Mouse (Mus musculus) erythroid progenitor cell, adult 5-6 weeks (primary cell): ENCODE data around the gene Tmem14c. TPM values are rescaled to one million over a fixed set of nuclear protein-coding genes. Genes with fewer than 3 reads are reported as not detected.

Source experiments
- ATAC-seq: replicated peaks from 2 replicates; pipeline ENCODE4 v1.8.0; 2016; ENCODE audit warnings: moderate number of reproducible peaks, mild to moderate bottlenecking, moderate TSS enrichment, inconsistent platforms; ENCODE audit not compliant: poor library complexity, low FRiP score, severe bottlenecking
- total RNA-seq, 2 experiments: library from RNA; stranded (forward) in 1 of 2; stranded (reverse) in 1 of 2; fragments of 150-400 nt in 1 of 2; fragments of 186-747, 209-891 nt in 1 of 2; gene quantifications; 2 replicates each; pipeline versions ENCODE4 v1.2.3 to v1.2.4; 2015 to 2017; ENCODE audit warnings: low replicate concordance in 2 of 2

The Tmem14c gene
- total RNA-seq, 2 experiments from 2014 or later = 461 to 784 TPM

GRCm38 (mm10) chr13:41006244-41006643 lies 9.8 kb upstream of the Tmem14c start:
- no peak for ATAC-seq

DNA sequence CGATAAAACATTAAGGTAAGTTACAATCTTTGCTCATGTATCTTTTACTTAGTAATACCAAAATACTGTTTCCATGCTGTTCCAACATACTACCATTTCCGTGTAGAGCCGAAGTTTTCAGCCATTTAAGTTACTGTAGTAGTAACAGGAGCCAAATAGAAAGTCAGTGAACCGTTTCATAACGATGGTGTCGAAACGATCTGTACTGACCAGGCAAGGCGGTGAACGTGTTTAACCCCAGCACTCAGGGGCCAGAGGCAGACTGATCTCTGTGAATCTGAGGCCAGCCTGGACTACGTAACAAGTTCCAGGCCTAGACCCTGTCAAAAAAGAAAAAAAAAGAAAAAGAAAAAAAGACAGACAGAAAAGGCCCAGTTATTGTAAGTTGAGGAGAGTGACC lies 7.8 kb upstream of the Tmem14c start:
- no peak for ATAC-seq

DNA sequence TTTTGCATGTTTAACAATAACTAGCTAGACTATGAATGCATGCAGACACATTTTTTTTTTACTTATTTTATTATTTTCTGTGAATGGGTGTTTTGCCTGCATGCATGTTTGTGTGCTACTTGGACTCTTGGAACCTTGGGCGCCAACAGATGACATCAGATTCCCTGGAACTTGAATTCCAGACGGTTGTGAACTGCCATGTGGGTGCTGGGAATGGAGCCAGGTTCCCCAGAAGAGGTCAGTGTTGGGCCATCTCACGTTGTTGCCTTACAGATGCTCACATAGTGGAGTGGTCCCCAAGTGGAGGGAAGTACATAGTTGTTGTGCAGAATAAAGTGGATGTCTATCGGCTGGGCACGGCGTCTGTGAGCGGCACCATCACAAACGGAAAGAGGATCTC lies 7.1 kb upstream of the Tmem14c start:
- ATAC-seq = no peak

GRCm38 (mm10) chr13:41016797-41017405 lies 809 bp downstream of the Tmem14c start:
- ATAC-seq = 0 out of 2 replicates have a peak, but pooled peaks have one; percentile 16

- peak; percentile 47 for ATAC-seq
These were observed 1.7 kb downstream of the Tmem14c start for GRCm38 (mm10) chr13:41017832-41018231.

GRCm38 (mm10) chr13:41018236-41018635 lies 2.1 kb downstream of the Tmem14c start:
- no peak for ATAC-seq

- peak; percentile 55 for ATAC-seq
These were observed 2.9 kb downstream of the Tmem14c start for GRCm38 (mm10) chr13:41018756-41019591.

GRCm38 (mm10) chr13:41020494-41020893 lies 4.4 kb downstream of the Tmem14c start:
- ATAC-seq = no peak

- no peak for ATAC-seq
These were observed 5.5 kb downstream of the Tmem14c start for GRCm38 (mm10) chr13:41021607-41022006.

DNA sequence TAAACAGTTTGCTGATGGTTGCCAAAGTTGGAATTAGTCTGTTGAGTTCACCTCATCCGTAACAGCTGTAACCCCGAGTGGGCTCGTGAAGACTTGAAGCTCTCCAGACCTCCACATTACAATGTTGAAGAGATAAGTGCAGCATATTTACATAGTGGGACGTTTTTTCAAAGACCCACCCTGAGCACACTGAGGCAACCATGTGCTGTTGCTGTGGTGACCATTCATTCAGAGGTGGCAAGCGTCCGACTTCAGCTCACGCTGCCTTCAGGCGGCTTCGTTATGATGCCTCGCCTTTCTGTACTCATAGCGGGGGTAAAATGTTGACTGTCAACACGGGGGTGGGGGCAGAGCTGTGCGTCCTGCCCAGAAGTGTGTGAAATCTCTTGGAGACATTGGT lies 6.0 kb downstream of the Tmem14c start:
- no peak for ATAC-seq

GRCm38 (mm10) chr13:41030098-41030497 lies 14.0 kb downstream of the Tmem14c start:
- ATAC-seq = peak; percentile 56; the same call in 1 of the 2 replicates

DNA sequence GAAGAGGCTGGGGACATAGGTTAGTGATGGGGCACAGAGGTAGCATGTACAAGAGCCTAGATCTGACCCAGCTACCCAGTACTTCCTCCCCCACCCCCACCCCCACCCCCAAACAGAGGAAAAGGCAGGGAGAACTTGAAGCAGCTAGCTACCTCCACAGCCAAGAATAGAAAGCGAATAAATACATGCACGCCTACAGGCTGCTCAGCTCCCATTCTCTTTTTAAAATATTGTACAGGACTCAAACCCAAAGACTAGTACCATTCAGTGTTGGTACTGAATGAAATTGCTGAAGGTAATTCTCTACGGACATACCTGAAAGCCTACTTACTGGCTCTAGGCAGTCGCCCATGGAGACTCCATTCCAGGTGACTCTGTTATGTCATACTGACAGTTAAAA lies 26.4 kb downstream of the Tmem14c start:
- no peak for ATAC-seq

DNA sequence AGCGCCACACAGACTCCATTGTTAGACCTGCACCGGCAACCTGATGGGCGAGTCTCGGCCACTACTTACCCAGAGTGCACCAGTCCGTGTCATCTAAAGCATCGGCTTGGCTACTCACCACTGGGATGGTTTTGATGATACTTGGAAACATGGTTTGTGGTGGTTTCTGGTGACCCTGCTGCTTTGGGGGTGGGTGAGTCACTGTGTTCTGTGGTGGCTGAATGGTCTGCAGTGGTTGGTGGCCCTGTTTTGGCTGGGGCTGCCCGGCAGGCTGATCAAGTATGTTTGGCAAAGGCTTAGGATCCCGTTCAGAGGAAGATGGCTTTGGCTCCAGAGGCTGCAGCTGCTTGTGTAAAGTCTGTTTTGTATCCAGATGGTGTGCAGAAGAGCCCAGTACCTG lies 29.8 kb downstream of the Tmem14c start:
- no peak for ATAC-seq

DNA sequence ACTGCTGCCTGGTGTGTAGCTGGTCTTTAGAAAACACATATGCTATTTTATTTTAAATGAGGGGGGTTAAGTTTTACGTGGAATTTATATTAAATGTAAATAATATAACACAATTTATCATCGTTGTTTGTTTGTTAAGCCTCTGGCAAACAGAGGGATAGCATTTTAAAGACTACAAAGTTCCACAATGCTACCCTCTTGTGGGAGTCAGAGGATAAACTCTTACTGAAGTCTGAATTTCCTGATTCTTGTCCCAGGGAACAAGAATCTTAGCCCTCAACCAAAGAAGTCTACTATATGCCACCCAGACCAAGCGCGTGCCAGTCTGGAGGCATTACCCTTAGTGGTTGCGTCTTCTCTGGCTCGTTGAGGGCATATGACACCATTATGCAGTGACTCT lies 31.2 kb downstream of the Tmem14c start:
- ATAC-seq = no peak

GRCm38 (mm10) chr13:41051965-41052364 lies 35.9 kb downstream of the Tmem14c start:
- no peak for ATAC-seq

DNA sequence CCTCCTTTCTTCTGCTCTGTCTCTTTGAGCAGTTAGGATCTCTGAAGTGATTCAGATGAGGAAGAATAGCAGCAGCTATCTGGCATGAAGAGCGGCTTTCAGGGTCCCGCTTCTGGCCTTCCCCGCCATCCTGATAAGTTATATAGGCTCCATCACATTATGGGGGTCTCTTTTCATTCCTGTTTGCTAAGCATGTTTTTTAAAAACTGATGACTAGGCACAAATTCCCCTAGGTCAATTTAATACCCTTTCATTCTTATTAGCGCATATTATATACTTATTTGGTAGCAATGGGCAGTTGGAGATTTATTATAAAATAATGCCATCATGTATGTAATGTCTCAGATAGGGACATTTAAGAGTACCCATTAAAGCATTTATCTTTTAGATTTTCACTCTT lies 51.5 kb downstream of the Tmem14c start:
- no peak for ATAC-seq

DNA sequence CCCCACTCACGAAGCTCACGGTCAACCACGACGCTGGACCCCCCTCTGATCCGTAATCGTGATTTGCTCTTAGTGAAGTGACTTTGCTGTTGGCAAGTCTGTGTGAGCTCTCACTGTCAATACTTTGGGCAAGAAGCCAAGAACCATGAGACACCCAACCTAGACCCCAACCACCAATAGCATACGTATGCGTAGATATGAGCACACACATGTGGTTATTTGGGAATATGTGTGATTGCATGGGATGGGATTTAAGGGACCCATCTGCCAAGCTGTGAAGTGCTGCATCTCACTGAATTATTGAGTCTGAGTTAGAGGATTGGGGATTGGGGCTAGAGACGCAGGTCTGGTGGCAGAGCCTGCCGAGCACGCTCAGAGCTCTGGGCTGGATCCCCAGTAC lies 55.5 kb downstream of the Tmem14c start:
- ATAC-seq = no peak
